Mouse (Mus musculus): Measurements from ENCODE around the gene Prelp. TPM values are rescaled to one million over a fixed set of nuclear protein-coding genes. Genes with fewer than 3 reads are reported as not detected.
A peak's percentile ranks its signal among the peaks of the same experiment; 100 is the strongest.

Gene Prelp
- total RNA-seq, 2 experiments from 2014 or later: 18.8 to 25.6 TPM

DNA sequence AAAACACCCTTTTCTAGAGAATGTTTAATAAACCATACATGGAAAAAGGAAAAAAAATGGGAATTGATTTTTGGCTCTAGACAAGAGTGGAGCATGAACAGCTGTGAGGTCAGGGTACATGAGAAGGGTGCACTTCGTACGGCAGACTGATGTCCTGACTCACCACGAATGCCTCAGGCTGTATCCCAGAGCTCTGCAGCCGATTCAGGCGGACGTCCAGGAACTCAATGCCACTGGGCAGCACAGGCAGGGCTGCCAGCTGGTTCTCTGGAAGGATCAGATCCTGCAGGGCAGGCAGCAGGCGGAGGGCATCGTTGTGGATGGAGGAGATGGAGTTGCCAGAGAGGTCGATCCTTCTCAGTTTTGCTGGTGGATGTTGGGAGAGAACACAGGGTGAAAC, 20.4 kb downstream of the Prelp start:
- DNase-seq (ENCODE audit: low spot score in 2 of 2): no peak

DNA sequence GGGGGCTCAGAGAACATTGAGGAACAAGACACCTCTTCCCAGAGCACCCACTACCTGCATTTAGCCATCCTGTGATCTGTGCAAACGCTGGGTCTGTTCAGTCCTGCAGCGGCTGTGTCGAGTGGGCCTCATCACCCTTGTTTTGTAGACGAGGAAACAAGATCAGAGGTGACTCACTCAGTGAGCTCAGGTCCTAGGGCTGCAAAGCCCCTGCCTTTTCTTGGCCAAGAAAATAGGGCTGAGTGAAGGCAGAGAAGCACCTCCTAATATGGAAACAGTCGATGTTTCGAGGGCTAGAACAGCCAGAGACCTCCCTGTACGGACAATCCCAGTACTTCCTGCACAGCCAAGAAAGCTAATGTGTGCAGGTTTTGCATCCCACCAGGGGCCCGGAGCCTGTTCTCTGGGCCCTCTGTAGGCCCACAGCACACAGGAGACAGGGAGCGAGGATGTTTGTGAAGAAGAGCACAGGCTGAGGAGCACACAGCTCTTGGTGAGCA, 22.1 kb downstream of the Prelp start:
- no peak for DNase-seq (ENCODE audit: low spot score in 2 of 2)

DNA sequence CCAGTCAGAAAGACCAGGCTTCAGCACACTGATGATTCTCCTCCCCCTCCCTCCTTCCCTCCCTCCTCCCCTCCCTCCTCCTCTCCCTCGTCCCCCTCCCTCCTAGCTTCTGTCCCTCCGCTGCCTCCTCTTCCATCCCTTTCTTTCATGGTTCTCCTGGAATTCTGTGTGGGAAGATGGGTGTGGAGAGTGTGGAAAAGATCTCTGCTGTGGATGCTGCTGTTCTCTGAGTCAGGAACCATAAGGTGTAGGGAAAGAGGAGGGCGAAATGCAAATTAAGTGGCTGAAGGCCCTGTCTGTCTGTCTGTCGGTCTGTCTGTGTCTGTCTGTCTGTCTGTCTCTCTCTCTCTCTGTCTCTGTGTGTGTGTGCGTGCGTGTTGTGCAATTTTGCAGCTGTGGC, 23.9 kb downstream of the Prelp start:
- no peak for DNase-seq (ENCODE audit: low spot score in 2 of 2)

DNA sequence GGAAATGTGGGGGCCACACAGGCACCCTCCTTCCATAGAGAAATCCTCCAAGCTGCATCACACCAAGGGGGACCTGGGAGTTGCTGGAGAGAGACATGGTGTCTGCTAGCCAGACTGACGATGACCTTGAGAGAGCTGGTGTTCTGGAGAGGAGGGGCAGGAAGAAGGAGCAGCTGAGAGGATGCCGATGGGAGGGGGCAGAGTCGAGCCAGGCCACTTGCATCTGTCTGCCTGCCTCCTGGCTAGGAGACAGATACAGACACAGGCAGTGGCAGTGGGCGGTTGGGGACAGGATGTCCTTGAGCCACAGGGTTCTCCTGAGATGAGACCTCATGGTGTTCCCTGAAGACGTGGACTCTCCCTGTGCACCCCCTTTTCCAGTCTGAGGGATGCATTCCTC, 29.7 kb downstream of the Prelp start:
- no peak for DNase-seq (ENCODE audit: low spot score in 2 of 2)

DNA sequence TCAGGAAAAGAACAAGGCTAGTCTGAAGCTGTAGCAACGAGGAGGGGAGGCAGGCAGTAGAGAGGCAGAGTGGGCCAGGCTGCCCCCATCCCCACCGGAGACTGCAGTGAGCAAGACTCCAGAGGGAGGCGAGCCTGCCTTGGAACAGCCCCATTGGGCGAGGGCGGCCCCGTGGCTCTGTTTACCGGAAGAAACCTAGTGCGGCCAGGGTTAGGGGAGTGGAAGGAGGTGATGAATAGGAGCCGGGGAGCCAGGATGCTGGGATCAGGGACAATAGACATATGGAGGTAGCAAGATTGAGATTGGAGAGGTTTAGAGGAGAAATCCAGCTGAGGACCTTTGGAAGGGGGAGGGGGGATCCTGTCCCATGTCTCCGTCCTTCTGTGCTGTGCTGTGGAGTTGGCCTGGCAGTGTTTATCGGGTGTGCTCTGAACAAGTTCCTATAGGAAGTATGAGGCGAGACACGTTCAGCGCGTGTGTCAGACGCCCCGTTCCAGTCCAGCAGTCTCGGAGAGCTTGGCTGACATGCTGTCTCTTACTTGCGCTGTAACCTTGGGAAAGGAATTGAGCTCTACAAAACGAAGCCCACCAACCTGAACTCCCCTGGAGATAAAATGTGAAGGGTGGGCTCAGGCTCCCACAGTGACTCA, 31.1 kb downstream of the Prelp start:
- DNase-seq (ENCODE audit: low spot score in 2 of 2): no peak

DNA sequence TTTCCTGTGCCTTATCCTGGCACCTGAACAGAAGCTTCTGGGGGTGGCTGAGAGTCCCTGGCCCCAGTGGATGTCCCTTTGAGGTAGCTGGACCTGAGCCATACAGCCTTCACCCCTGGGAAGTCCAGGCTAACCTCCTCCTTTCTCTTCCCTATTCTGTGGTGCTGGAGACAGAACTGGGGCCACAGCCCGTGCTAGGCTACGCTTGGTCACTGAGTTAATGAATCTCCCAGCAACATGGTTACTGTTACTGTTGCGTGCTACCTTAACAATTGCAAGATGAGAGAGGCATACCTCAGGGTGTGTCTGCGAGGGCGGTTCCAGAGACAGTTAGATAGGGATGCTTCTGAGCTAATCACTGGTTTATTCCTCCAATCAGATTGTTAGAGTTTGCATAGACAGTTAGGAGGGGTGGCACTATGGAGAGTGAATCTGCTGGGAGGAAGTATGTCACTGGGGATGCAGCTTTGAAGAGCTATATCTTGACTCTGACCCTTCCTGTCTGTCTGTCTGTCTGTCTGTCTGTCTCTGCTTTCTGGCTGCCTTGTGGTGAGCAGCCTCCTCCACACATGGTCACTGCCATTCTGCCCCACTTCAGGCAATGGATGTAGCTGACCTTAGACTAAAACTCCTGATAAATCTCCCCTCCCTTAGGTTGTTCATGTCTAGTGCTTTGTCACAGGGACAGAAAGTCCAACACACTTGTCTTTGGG, 33.5 kb downstream of the Prelp start:
- no peak for DNase-seq (ENCODE audit: low spot score in 2 of 2)

DNA sequence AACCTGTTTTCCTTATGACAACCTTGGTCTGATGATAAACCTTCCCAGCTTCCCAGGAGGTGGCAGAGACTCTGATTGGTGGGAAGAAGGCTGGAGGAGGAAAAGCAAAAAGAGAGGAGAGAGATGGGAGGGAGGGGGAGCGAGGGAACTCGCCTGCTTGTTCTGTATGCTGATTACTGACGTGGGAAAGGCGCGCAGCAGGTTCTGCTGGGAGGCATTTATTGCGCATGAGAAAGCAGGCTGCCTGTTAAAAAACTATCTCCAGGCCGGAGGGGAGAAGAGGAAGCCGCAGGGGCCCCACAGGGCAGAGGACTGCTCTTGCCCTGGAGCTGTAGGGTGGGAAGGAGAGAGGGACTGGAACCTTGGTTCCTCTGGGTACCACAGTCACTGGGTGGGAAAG, 34.2 kb downstream of the Prelp start:
- peak; percentile 47 to 74 for DNase-seq (ENCODE audit: low spot score in 2 of 2)

DNA sequence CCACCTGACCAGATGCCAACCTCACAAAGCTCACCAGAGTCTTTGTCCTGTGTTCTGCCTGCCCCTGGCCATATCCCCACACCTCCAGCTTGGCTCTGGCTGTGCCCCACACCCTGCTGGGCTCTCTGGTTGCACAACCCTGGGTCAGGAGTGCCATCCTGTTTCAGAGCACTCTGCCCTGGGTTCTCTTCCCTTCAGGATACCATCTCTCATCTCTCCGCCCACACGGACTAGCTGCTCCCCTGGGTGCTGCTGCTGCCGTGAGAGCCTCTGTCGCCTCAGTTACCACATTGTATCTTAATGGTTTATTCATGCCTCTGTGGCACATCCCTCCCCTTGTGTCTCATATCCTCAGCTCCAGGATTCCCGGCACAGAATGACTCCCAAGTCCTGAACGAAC, 34.8 kb downstream of the Prelp start:
- no peak for DNase-seq (ENCODE audit: low spot score in 2 of 2)

DNA sequence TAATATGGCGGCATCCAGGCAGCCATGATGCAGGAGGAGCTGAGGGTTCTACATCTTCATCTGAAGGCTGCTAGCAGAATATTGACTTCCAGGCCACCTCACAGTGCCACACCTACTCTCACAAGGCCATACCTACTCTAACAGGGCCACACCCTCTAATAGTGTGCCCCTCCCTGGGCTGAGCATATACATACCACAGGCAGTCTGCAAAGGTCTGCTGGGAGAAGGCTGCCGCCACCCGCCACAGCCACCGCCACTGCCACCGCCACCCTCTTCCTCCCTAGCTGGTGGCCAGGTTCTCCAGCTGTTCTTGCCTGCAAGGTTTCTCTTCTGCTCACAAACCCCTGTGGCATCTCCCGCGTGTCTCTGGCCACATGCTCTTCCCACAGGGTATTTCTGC, 35.4 kb downstream of the Prelp start:
- no peak for DNase-seq (ENCODE audit: low spot score in 2 of 2)

DNA sequence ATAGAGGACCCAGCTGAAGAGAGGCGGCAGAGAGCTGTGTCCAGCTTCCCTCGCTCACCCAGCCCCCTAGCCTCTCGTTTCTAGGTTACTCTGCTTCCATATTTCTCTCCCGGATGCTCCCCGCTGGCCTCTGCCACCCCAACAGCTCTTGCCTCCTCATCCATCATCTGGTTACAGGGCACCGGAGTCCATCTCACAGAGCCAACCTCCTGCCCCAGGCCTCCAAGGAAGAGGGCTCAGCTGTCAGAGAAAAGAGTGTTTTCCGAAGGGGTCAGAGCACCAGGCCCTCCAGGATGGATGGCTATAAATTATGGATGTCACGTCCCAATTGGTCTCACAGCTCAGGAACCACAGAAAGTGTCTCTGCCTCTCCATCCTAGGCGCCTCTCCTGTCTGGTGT, 36.5 kb downstream of the Prelp start:
- no peak for DNase-seq (ENCODE audit: low spot score in 2 of 2)

DNA sequence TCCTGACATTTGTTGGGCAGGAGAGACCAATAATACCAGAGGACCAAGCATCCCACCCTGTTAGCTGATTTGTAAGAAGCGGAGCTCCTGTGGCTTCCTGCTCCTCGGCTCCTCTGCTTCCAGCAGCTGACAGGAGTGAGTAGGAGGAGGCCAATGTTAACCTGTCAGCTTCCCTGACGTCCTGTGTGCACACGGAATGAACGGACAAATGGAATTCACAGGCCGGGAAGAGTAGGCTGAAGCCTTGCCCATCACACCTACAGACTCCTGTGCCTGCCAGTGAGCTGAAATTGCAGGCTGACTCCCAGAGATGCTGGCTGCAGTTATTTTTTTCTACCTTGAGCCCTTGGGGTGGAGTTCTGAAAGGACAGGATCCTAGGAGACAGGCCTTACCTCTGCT, 37.1 kb downstream of the Prelp start:
- no peak for DNase-seq (ENCODE audit: low spot score in 2 of 2)

DNA sequence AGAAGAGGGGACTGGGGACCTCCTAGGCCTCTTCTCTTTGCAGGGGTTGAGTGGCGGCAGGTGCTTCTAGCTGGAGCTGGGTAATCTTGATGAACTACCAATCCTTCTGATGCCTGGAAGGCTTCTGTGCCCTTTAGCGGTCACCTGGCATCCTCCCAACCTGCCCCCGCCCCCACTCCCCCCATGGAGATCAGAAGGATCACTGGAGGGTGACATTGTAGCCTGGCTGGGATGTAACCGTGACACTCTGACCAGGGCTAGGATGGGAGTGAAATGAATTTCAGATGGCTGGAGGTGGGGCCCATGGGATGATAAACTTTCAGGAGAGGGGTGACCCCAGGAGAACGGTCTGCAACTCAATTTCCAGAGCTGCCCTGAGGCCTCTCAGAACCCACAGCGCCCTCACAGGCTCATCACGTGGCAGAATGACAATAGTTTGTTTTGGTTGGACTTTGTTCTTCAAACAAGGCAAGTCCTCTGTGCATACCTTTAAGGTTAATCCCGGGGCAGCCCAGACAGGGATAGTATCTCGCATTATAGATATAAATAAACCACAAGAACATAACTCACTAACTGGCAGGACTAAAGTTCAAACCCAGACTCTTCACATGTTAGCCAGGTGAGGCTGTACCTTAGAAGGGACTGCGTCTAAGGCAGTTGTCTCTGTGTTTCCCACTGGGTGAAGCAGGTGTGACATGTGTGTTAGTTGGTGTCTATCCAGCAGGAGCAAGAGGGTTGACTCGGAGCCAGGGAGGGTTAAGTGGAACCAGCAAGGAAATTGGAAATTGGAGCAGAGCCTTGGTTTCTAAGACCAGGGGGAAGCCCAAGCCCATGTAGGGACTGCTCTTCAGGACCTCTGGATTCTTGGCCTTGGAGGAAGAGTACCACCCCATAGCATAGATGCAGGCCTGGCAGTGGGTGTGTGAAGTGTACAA, 38.7 kb downstream of the Prelp start:
- DNase-seq (ENCODE audit: low spot score in 2 of 2): no peak

DNA sequence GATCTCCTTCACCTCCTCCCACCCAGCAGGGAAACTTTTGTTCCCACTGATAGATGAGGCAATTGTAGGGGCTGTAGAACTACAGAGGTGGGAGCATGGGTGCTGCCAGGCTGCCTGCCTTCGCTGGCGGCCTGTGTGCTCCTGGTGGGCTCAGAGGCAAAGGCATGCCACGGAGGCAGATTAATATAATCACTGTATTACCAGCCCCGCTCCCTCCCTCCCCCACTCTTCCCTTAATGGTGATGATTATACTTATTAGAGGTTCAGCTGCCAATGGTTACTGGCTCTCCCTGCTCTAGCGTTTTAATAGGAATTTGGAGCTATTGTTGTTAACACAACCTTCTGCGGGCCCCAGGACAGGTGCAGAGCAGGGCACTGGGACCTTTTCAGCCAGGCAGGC, 39.4 kb downstream of the Prelp start:
- no peak for DNase-seq (ENCODE audit: low spot score in 2 of 2)

DNA sequence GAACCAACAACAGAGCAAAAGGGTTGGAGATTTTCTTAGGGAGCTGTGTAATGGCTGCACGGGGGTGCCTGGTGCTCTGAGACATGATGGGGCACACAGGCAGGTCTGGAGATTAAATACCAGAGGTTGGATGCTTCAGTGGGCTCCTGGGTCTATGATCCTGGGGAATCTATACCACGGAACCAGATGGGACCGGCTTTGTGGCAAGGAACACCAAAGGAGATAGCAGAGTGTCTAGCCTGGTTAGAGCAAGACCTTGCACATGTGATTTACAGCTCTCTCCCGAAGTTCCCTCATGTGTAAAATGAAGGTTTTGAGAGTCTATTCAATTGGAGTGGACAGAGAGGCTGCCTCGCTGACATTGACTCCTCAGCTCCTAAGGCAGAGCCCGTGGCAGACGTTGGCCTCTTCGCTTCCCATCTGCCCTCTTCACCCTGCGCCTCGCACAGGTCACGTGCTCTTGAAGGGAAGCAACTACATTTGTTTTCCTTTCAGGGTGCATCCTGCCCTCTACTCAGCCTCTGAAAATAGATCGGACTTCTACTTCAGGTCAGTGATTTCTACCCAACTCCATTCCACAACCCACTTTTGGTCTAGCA, 42.3 kb downstream of the Prelp start:
- no peak for DNase-seq (ENCODE audit: low spot score in 2 of 2)

DNA sequence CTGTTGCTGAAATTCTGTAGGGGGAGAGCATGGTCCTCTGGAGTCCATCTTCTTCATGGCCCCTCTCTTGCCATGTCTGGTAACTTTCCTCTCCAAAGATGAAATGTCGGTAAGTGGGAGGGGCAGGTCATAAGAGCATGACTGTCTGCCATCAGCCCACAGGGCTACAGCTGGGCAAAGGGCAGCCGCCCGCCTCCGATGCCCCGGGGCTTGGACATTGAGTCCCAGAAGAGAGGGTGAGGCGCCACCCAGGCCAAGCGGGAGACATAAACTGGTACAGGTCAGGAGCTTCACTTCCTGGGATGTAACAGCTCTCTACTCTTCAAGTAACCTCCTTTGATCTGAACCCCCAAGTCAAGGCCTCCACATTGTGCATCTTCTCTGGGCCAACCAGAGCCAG, 44.3 kb downstream of the Prelp start:
- DNase-seq (ENCODE audit: low spot score in 2 of 2): no peak

DNA sequence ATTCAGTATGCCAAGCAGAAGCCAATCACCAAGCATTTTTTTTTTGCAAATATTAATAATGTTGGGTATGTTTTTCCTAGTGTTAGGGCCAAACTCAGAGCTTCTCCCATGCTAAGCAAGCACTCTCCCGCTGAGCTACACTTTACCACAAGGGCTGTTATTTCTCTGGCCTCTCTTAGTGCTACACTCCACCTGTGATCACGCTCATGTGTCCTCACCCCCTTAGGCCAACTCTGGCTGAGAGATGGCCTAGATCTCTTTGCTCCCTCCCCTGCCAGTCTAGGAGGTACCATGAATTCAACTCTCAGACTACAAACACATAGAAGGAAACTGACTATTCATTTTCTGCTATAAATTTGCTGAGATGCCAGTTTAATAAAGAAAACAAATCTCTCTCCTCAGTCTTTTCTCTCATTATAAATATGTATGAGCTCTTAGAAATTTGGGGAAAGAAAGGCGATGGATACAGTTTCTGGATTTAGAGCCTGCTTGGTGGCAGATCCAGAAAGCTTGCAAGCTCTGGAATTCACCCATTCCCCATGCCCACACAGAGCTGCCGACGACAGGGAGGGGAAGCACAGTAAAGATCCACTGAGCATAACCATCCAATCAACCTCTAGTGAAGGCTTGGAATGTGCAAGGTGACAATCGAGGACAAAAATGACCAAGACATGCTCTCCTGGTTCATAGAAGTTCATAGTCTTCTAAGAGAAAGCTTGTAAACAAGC, 48.0 kb downstream of the Prelp start:
- DNase-seq (ENCODE audit: low spot score in 2 of 2): no peak

DNA sequence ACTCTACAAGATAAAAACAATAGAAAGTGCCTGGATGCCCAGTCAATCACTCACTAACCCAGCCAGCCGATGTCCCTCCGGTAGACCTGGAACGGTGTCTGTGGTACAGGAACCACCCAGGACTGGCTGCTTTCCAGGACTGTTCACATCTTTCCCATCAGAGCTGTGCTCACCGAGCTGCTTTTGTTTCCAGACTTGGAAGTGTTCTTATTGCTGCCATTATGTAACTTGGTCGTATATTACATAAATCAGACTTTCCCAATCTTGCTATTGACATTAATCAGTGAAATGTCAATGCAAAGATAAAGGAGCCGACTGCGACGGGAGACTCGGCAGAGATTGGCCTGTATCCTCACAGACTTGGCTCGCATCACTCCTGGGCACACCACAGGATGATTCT, 50.0 kb downstream of the Prelp start:
- no peak for DNase-seq (ENCODE audit: low spot score in 2 of 2)

DNA sequence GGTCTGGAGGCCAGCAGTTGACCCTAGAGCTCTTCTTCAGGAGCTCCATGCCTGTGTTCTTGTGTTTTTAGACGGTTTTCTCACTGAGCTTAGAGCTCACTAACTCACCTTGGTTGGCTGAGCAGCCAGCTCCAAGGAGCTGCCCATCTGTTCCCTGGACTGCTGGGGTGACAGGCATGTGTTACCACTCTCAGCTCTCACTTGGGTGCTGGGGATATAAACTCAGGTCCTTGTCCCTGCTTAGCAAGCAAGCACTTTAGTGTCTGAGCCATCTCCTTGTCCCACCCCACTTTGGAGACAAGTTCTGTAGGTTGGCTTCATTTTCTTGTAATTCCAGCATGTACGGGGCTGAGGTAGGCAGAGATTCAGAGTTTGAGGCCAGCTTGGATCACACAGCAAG, 52.0 kb downstream of the Prelp start:
- no peak for DNase-seq (ENCODE audit: low spot score in 2 of 2)

DNA sequence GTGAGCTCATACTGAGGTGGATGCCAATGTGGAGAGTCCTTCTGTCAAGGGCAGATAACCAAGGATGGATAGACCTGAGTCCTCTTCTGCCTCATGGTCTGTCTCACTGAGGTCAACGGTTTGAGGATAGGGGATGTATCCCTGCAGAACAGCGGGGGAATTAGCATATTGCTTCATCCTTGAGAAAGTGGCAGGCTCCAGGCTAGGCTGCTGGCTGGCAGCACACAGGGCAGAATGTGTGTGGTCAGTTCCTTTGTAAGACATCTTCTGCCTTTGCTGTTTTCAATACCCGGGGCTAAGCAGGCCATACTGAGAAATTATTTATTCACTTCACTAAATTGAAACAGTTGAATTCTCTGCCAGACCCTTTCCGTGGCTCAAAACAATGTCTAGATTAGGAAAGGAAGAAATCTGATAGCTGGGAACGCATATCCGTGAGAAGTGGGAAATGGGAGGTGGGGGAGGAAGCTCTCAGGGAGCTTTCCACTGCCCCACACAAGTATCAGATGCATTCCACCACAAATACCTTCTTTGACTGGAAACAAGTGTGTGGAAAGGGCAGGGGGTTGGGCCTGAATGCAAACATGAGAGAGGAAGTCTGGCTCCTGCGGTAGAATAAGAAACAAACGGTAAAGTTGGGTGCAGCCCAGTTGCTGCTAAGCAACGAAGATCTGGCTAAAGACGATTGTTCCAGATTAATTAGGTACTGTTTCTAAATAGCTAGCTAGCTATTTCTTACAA, 57.8 kb downstream of the Prelp start:
- no peak for DNase-seq (ENCODE audit: low spot score in 2 of 2)

DNA sequence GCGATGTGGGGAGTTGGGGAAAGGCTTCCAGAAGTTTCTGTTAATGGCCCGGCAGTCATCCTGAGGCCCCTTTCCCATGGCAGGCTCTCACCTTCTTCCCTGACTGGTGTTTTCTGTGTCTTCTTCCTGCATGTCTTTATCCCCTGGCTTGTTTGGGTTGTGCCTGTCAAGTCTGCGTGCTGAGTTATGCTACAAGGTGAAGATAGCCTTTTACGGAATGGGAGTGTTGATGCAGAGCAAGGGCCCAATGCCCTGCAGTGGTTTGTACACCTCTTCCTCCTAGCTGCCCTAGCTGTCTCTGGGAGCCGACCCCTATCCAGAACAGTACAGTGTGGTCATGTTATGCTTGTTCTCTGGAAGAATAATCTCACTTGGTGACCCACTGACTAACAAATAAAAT, 60.2 kb downstream of the Prelp start:
- no peak for DNase-seq (ENCODE audit: low spot score in 2 of 2)

Data from layer of hippocampus, adult 18-20 months (tissue).